Mouse (Mus musculus) CH12.LX (cell line): Measurements from ENCODE around the gene Ndufa4l2. TPM values are rescaled to one million over a fixed set of nuclear protein-coding genes. Genes with fewer than 3 reads are reported as not detected.

Experiments
- DNase-seq: peaks from one replicate; pipeline ENCODE4 v3.0.0-alpha.2; 2013; ENCODE audit errors: extremely low read depth
- H3K27ac ChIP-seq: 2 replicates; pipeline ENCODE4 v1.5.1; 2012; ENCODE audit warnings: low read depth, mild to moderate bottlenecking, control low read depth, moderate library complexity; ENCODE audit not compliant: insufficient read depth
- H3K27me3 ChIP-seq: replicated peaks from 2 replicates; pipeline ENCODE3; 2012; ENCODE audit warnings: inconsistent platforms
- H3K36me3 ChIP-seq, 2 experiments: replicated peaks in 1 of 2; 2 replicates each; pipeline versions ENCODE3 to v1.6.1; 2012; ENCODE audit warnings: inconsistent platforms in 1 of 2, low read length in 1 of 2, mild to moderate bottlenecking in 1 of 2, mixed read lengths in 1 of 2, moderate library complexity in 1 of 2; ENCODE audit not compliant: control insufficient read depth in 1 of 2, insufficient read depth in 1 of 2
- H3K4me1 ChIP-seq, 2 experiments: 2 replicates each; pipeline ENCODE4 v1.6.1; 2012; ENCODE audit warnings: inconsistent platforms in 1 of 2, moderate library complexity in 1 of 2; ENCODE audit not compliant: insufficient read depth in 2 of 2, control insufficient read depth in 1 of 2
- H3K4me2 ChIP-seq: 2 replicates; pipeline ENCODE4 v1.6.1; 2012; ENCODE audit warnings: low read depth, mild to moderate bottlenecking, control low read depth; ENCODE audit not compliant: poor library complexity, insufficient read depth, severe bottlenecking
- H3K4me3 ChIP-seq, 3 experiments: fragments of 150-350 bp in 1 of 3; sonication (generic) in 1 of 3; replicated peaks in 1 of 3; 2 replicates each; pipeline versions ENCODE3 to v1.5.1; 2011 to 2012; ENCODE audit warnings: low read depth in 2 of 3, low read length in 2 of 3, mild to moderate bottlenecking in 2 of 3, moderate library complexity in 2 of 3, control low read depth in 1 of 3, improper control_type of control experiment in 1 of 3, inconsistent platforms in 1 of 3, mixed read lengths in 1 of 3; ENCODE audit not compliant: poor library complexity in 1 of 3
- H3K79me2 ChIP-seq: replicated peaks from 2 replicates; pipeline ENCODE4 v1.6.1; 2012; ENCODE audit warnings: mild to moderate bottlenecking, moderate library complexity; ENCODE audit not compliant: control insufficient read depth, poor library complexity, insufficient read depth, severe bottlenecking; ENCODE audit errors: extremely low read depth
- H3K9ac ChIP-seq: 2 replicates; pipeline ENCODE4 v1.6.1; 2012; ENCODE audit warnings: low read depth, mild to moderate bottlenecking, control low read depth, moderate library complexity; ENCODE audit not compliant: insufficient read depth
- H3K9me3 ChIP-seq: replicated peaks from 2 replicates; pipeline ENCODE3; 2012; ENCODE audit warnings: low read length, inconsistent platforms, mixed read lengths
- BHLHE40 ChIP-seq: IDR thresholded peaks from 2 replicates; pipeline ENCODE4 v1.6.1; 2011; ENCODE audit warnings: mild to moderate bottlenecking, low read depth, low read length, improper control_type of control experiment
- CTCF ChIP-seq, 2 experiments: IDR thresholded peaks in 1 of 2; conservative IDR thresholded peaks in 1 of 2; 2 replicates each; pipeline ENCODE4 v1.5.1; 2011 to 2012; ENCODE audit warnings: low read depth in 2 of 2, low read length in 2 of 2, improper control_type of control experiment in 1 of 2, inconsistent platforms in 1 of 2, mild to moderate bottlenecking in 1 of 2, moderate library complexity in 1 of 2
- E2F4 ChIP-seq: IDR thresholded peaks from 2 replicates; pipeline ENCODE4 v1.6.1; 2011; ENCODE audit warnings: low read depth, low read length, improper control_type of control experiment; ENCODE audit not compliant: insufficient replicate concordance
- ELF1 ChIP-seq: IDR thresholded peaks from 2 replicates; pipeline ENCODE4 v1.6.1; 2014; ENCODE audit warnings: low read depth, mild to moderate bottlenecking, inconsistent platforms, low read length, improper control_type of control experiment
- ETS1 ChIP-seq: conservative IDR thresholded peaks from 2 replicates; pipeline ENCODE4 v1.6.1; 2012; ENCODE audit warnings: low read depth, mild to moderate bottlenecking, inconsistent platforms, low read length, improper control_type of control experiment, moderate library complexity
- GABPA ChIP-seq: IDR thresholded peaks from 2 replicates; pipeline ENCODE4 v1.6.1; 2012; ENCODE audit warnings: low read depth, low read length, improper control_type of control experiment, inconsistent platforms; ENCODE audit not compliant: insufficient replicate concordance
- IRF4 ChIP-seq: IDR thresholded peaks from 2 replicates; pipeline ENCODE4 v1.6.1; 2014; ENCODE audit warnings: low read depth, mild to moderate bottlenecking, inconsistent platforms, low read length, improper control_type of control experiment
- JUN ChIP-seq: IDR thresholded peaks from 2 replicates; pipeline ENCODE4 v1.6.1; 2011; ENCODE audit warnings: low read depth, mild to moderate bottlenecking, low read length, improper control_type of control experiment, moderate library complexity; ENCODE audit not compliant: insufficient read depth
- JUND ChIP-seq: conservative IDR thresholded peaks from 2 replicates; pipeline ENCODE4 v1.6.1; 2011; ENCODE audit warnings: low read depth, low read length, improper control_type of control experiment
- KAT2A ChIP-seq: IDR thresholded peaks from 2 replicates; pipeline ENCODE4 v1.6.1; 2012; ENCODE audit warnings: low read length, improper control_type of control experiment, inconsistent platforms; ENCODE audit not compliant: insufficient replicate concordance
- MAFK ChIP-seq: IDR thresholded peaks from 2 replicates; pipeline ENCODE4 v1.6.1; 2011; ENCODE audit warnings: low read length, improper control_type of control experiment; ENCODE audit not compliant: insufficient replicate concordance
- MAX ChIP-seq: IDR thresholded peaks from 2 replicates; pipeline ENCODE4 v1.6.1; 2011; ENCODE audit warnings: low read length, improper control_type of control experiment
- MEF2A ChIP-seq: IDR thresholded peaks from 2 replicates; pipeline ENCODE4 v1.6.1; 2014; ENCODE audit warnings: low read depth, mild to moderate bottlenecking, inconsistent platforms, low read length, improper control_type of control experiment, borderline replicate concordance
- MXI1 ChIP-seq: IDR thresholded peaks from 2 replicates; pipeline ENCODE4 v1.6.1; 2011; ENCODE audit warnings: mild to moderate bottlenecking, low read depth, low read length, improper control_type of control experiment
- NELFE ChIP-seq: IDR thresholded peaks from 2 replicates; pipeline ENCODE4 v1.6.1; 2011; ENCODE audit warnings: low read depth, low read length, improper control_type of control experiment
- NRF1 ChIP-seq: IDR thresholded peaks from 2 replicates; pipeline ENCODE4 v1.6.1; 2014; ENCODE audit warnings: low read depth, mild to moderate bottlenecking, inconsistent platforms, low read length, improper control_type of control experiment, moderate library complexity
- PAX5 ChIP-seq: IDR thresholded peaks from 2 replicates; pipeline ENCODE4 v1.6.1; 2012; ENCODE audit warnings: low read length, inconsistent platforms, mixed read lengths
- POLR2A ChIP-seq: IDR thresholded peaks from 2 replicates; pipeline ENCODE4 v1.6.1; 2011; ENCODE audit warnings: low read depth, mild to moderate bottlenecking, improper control_type of control experiment, low read length
- RCOR1 ChIP-seq: conservative IDR thresholded peaks from 2 replicates; pipeline ENCODE4 v1.6.1; 2012; ENCODE audit warnings: low read depth, mild to moderate bottlenecking, inconsistent platforms, low read length, improper control_type of control experiment
- SIN3A ChIP-seq: IDR thresholded peaks from 2 replicates; pipeline ENCODE4 v1.6.1; 2012; ENCODE audit warnings: low read length, improper control_type of control experiment, inconsistent platforms
- SMC3 ChIP-seq: IDR thresholded peaks from 2 replicates; pipeline ENCODE4 v1.6.1; 2011; ENCODE audit warnings: low read depth, low read length, improper control_type of control experiment
- TBP ChIP-seq: conservative IDR thresholded peaks from 2 replicates; pipeline ENCODE4 v1.6.1; 2011; ENCODE audit warnings: low read depth, low read length, improper control_type of control experiment
- TCF12 ChIP-seq: IDR thresholded peaks from 2 replicates; pipeline ENCODE4 v1.6.1; 2014; ENCODE audit warnings: low read depth, mild to moderate bottlenecking, inconsistent platforms, low read length, improper control_type of control experiment
- ZKSCAN1 ChIP-seq: IDR thresholded peaks from 2 replicates; pipeline ENCODE4 v1.6.1; 2012; ENCODE audit warnings: low read depth, inconsistent platforms, low read length, improper control_type of control experiment, borderline replicate concordance
- ZMIZ1 ChIP-seq: IDR thresholded peaks from 2 replicates; pipeline ENCODE4 v1.6.1; 2012; ENCODE audit warnings: low read depth, mild to moderate bottlenecking, inconsistent platforms, low read length, improper control_type of control experiment
- ZNF384 ChIP-seq: IDR thresholded peaks from 2 replicates; pipeline ENCODE4 v1.6.1; 2012; ENCODE audit warnings: low read depth, low read length, improper control_type of control experiment, inconsistent platforms
- dilution Hi-C: fragments of 300-500 bp; cut with MboI; formaldehyde crosslinking; loops from 2 replicates; pipeline ENCODE4 v1.14.3; 2020; ENCODE audit warnings: low sequenced_read_pairs; ENCODE audit not compliant: extremely low pct_unique_long_range_greater_than_20kb, extremely low pct_ligation_motif_present
- in situ Hi-C: fragments of 300-500 bp; cut with MboI; formaldehyde crosslinking; loops from 3 replicates; pipeline ENCODE4 v1.14.3; 2019; ENCODE audit warnings: low sequenced_read_pairs, low pct_ligation_motif_present, low pct_unique_long_range_greater_than_20kb, mixed read lengths
- polyA plus RNA-seq: library from polyadenylated mRNA; unstranded; fragments of >175 nt; gene quantifications from 2 replicates; pipeline ENCODE4 v1.2.1, GENCODE M21; 2012; ENCODE audit warnings: low read depth; ENCODE audit not compliant: insufficient read length
- total RNA-seq, 2 experiments: library from RNA; depleted of rRNA; stranded (reverse); fragments of 300-350 nt in 1 of 2; fragments of >200 nt in 1 of 2; gene quantifications; 2 replicates each; pipeline ENCODE4 v1.2.3; 2012 to 2014

The Ndufa4l2 gene
- total and polyA plus RNA-seq, 3 experiments: 0.47 TPM; not detected in 2

DNA sequence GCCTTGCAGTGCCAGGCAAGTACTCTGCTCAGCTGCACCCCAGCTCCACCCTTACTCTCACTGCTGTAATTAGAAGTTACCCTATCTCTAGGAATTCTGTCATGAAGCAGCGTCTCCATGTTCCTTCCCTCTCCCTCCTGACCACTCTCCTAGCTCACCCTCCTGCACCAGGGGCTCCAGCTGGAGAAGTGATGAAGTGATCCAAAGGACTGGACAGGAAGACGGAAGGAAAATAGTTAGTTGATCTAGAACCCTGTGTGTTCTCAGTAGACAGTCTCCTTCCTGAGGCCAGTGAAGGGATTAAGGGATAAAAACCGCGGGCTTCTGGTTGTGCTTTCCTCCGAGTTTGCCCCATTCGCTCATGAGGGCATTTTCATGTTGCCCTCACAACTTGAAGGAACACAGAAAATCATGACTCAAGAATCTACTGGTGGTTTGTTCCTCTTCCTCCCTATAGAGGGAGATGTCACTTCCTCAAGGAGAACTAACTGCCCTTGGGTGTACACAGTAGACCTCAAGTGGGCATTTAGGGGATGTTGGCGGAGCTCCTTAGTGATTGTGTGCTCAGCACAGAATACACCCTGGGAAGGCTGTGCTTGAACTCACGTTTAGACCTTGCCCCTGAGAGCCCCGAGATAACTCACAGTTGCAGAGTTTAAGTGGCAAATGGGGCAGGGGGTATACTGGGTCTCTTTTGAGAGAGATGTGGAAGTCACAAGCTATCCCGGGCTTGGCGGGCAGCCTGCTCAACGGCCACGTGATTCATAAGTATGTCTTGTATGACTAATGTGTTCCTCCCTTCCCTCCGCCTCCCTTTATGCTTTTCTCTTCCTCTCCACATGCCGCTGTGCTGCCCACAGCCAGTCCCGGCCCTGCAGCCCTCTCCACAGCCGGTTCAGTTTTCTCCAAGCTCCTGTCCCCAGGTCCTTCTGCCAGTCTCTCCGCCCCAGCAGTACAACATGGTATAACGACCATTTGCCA, 33.6 kb upstream of the Ndufa4l2 start:
- Histone ChIP-seq H3K27me3 (no peaks in the 10 kb centered on the region), H3K9ac (no peak overlapping the region), H3K4me2 (no peak overlapping the region), H3K4me1 (peaks cover under 1 to 10% of the 10 kb centered on the region in 2 experiments; a peak in 3 of 4 replicates), H3K27ac (no peak overlapping the region), H3K4me3 (no peak overlapping the region), H3K9me3 (no peaks in the 10 kb centered on the region), H3K36me3 (peaks cover 24 to 82% of the 10 kb centered on the region in 2 experiments), H3K79me2 (no peaks in the 10 kb centered on the region)
- dilution Hi-C loops: no loop called here
- in situ Hi-C loops: no loop called here
- TF ChIP-seq ZNF384 (no peak), CTCF (conservative IDR thresholded peaks at IDR 0.05 in 1 of 2, IDR thresholded peaks at IDR 0.05 in 1 of 2; ENCODE audit: low read depth in 2 of 2, low read length in 2 of 2) (peak in 1 of 2 experiments; percentile 12; a peak in 1 of 4 replicates)
- DNase-seq: peak; percentile 14

DNA sequence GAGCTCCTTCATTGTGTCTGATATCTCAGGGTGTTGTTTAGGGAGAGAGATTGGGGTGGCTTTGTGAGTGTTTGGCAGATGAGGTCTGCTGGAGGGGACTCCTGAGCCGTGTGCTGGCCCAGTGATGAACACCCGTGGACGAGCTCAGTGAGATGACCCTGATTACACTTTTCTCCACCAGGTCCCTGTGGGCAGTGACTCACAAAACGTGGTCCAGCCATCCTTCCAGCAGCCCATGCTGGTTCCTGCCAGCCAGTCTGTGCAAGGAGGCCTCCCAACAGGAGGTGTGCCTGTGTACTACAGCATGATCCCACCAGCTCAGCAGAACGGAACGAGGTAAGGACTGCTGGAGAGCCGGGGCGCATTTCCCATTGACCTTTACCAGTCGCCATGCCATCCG, 29.5 kb upstream of the Ndufa4l2 start:
- DNase-seq: no peak

DNA sequence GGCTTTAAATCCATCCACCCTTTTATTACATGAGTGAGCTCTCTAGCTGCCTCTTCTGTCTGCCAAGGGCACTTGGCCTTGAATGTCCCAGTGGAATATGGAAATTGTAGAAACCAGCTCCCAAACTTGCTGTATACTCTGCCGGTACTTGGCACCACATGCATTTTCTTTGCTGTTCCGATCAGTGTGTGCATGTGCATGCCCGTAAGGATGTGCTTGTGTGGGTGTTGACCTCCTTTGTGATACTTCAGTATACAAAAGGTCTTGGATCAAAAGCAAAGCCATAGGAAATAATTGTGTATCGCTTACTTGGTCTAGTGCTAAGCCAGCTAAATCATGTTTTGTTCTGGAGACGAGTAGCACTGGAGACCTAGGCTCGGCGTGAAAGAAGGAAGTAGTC, 25.9 kb upstream of the Ndufa4l2 start:
- Histone ChIP-seq H3K36me3 (peaks cover 49 to 88% of the 10 kb centered on the region in 2 experiments), H3K9ac (no peak overlapping the region), H3K79me2 (no peaks in the 10 kb centered on the region), H3K9me3 (no peaks in the 10 kb centered on the region), H3K27me3 (no peaks in the 10 kb centered on the region), H3K4me2 (no peak overlapping the region), H3K4me3 (no peak overlapping the region), H3K27ac (no peak overlapping the region), H3K4me1 (peaks cover 0 to 3% of the 10 kb centered on the region in 2 experiments; a peak in 1 of 4 replicates)
- in situ Hi-C loops (no loop called here), dilution Hi-C loops (no loop called here)
- DNase-seq: no peak
- TF ChIP-seq ZKSCAN1 (no peak), ZNF384 (no peak), MAFK (no peak), SMC3 (no peak), TBP (no peak), GABPA (no peak), CTCF (conservative IDR thresholded peaks at IDR 0.05 in 1 of 2, IDR thresholded peaks at IDR 0.05 in 1 of 2; ENCODE audit: low read depth in 2 of 2, low read length in 2 of 2) (no peak), SIN3A (no peak), IRF4 (no peak), POLR2A (no peak), JUN (no peak), MXI1 (no peak), RCOR1 (no peak), KAT2A (no peak)

More for the DNA sequence above, 29.5 kb upstream of the Ndufa4l2 start:
- dilution Hi-C loops (no loop called here), in situ Hi-C loops (no loop called here)
- Histone ChIP-seq H3K9me3 (no peaks in the 10 kb centered on the region), H3K9ac (no peak overlapping the region), H3K36me3 (peaks cover 29 to 81% of the 10 kb centered on the region in 2 experiments), H3K4me2 (no peak overlapping the region), H3K4me3 (no peak overlapping the region), H3K79me2 (no peaks in the 10 kb centered on the region), H3K4me1 (peaks cover 3 to 10% of the 10 kb centered on the region in 2 experiments; a peak in 3 of 4 replicates), H3K27ac (no peak overlapping the region), H3K27me3 (no peaks in the 10 kb centered on the region)
- TF ChIP-seq POLR2A: no peak
- no peak for TF ChIP-seq MEF2A
- TF ChIP-seq ZMIZ1: no peak
- no peak for TF ChIP-seq MAX
- TF ChIP-seq ELF1: no peak
- TF ChIP-seq ETS1: no peak
- TF ChIP-seq JUND: no peak
- TF ChIP-seq NRF1: no peak
- no peak for TF ChIP-seq CTCF (conservative IDR thresholded peaks at IDR 0.05 in 1 of 2, IDR thresholded peaks at IDR 0.05 in 1 of 2; ENCODE audit: low read depth in 2 of 2, low read length in 2 of 2)
- TF ChIP-seq E2F4: no peak
- no peak for TF ChIP-seq PAX5
- TF ChIP-seq SIN3A: no peak
- TF ChIP-seq TCF12: no peak
- TF ChIP-seq SMC3: no peak
- TF ChIP-seq NELFE: no peak
- no peak for TF ChIP-seq MXI1
- no peak for TF ChIP-seq ZNF384
- TF ChIP-seq ZKSCAN1: no peak
- TF ChIP-seq GABPA: no peak
- no peak for TF ChIP-seq BHLHE40
